Mouse (Mus musculus): ENCODE measurements at regions not wholly inside any gene's neighbourhood (a gene's known extent, or its start where the extent isn't known, plus 50 kb on each side); places are given as distances from the start of the nearest gene placed in this dataset.

DNA sequence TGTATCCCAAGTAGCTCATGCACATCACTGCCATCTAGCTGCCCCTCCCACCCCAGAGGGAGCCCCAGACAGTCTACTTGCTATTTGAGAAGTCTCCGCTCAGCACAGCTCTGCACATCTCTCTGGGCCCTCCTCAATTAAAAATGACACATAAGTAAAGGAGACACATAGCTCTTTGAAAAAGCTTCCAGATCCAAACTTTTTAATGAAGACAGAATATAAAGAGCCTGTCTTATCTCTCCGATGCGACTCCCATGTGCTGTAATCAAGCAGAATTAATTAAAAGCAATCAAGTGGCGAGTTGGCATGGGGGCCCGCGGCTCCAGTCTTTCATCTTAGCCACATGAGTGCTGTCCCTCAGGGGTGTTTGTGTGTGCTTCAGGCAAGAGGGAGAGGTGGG, 144.6 kb upstream of the Gjb5 start:
- no peak for DNase-seq

DNA sequence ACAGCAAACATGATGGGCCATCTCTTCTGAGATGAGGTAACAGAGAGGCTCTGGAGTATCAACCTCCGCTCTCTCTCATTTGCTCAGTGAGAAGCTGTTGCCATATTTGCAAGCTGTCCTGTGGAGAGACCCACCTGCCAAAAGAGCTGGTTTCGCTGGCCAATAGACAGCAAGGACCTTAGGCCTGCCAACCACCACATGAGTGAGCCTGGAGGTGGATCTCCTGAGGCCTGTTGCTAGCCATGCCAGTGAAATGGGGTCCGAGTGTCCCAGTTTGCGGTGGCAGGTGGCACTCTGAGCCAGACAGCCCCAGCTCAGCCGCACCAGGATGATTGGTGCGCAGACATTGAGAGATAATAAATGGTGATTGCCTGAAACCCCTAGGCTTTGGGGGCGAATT, 143.9 kb upstream of the Gjb5 start:
- DNase-seq: no peak

GRCm38 (mm10) chr4:127487016-127487780, 129.2 kb upstream of the Gjb5 start:
- no peak for DNase-seq

DNA sequence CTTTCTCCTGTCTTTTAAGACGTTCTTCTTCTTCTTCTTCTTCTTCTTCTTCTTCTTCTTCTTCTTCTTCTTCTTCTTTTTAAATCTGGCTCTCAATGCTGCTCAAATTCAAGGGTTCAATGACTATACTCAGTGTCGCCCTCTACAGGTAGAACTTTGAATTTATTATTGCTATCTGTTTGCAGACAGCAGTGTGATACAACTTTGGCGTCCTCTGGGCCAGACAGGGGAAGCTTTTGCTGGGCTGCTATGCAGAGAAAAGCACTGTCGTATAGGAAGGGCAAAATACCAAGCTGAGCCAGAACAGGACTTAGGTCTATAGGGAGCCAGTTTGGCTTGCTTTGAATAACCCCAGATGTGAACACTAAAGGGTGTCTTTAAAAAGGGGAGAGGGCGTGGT, 127.3 kb upstream of the Gjb5 start:
- no peak for DNase-seq

GRCm38 (mm10) chr4:127482461-127482860, 124.5 kb upstream of the Gjb5 start:
- DNase-seq: no peak

DNA sequence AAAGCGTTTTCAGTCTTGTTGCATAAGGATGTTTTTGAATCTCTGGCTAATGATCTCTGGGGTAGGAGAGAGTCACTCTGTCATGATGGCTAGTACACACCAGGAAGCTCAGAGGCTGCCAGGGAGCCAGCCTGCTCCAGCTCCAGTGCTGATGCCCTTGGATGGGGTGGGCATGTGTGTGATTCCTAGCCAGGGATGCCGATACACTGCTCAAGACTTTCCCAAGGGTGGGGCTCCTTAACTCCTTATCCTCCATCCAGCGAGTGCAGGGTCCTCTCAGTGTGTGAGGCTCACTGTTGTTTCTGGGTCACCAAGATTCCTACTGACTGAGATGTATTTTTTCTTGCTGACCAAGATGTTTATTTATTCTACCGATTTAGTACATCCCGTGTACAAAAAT, 122.4 kb upstream of the Gjb5 start:
- no peak for DNase-seq

- no peak for DNase-seq
Observed at GRCm38 (mm10) chr4:127469877-127470276, 111.9 kb upstream of the Gjb5 start.

- DNase-seq: no peak
Observed at GRCm38 (mm10) chr4:127454511-127455119, 96.6 kb upstream of the Gjb5 start.

GRCm38 (mm10) chr4:127452081-127452480, 94.1 kb upstream of the Gjb5 start:
- no peak for DNase-seq

DNA sequence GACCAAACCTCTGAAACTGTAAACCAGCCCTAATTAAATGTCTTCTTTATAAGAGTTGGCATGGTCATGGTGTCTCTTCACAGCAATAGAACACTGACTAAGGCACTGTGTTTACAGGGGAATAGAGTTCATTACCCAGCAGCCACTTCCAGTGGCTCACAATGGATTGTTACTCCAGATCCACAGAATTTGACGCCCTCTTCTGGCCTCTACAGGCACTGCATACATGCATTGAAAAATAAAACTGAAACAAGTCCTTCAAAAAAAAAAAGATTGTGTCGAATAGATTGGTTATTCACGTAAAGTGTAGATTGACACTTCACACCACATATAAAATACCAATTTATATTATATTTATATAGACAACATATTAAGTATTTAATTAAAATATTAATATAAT, 87.3 kb upstream of the Gjb5 start:
- no peak for DNase-seq

GRCm38 (mm10) chr4:127444056-127444455, 86.1 kb upstream of the Gjb5 start:
- DNase-seq: no peak

- no peak for DNase-seq
Observed at GRCm38 (mm10) chr4:127442001-127442400, 84.0 kb upstream of the Gjb5 start.

DNA sequence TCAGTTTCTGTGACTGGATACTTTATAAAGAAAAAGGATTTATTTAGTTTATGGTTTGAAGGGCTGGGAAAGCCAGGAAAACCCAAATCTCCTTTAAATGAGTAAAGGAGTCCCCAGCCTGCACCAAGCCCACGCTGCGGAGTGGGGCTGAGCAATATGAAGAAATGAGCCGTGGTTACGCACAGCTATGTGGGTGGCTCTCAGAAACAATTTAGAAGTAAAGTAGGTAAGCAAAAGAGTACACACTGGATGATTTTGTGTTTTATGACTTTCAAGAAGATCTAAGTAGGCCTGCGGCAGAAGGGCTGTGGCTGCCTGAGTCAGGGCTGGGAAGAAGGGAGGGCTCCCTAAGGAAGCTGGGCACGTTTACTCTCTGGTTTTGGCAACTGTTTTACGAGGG, 82.6 kb upstream of the Gjb5 start:
- DNase-seq: no peak

DNA sequence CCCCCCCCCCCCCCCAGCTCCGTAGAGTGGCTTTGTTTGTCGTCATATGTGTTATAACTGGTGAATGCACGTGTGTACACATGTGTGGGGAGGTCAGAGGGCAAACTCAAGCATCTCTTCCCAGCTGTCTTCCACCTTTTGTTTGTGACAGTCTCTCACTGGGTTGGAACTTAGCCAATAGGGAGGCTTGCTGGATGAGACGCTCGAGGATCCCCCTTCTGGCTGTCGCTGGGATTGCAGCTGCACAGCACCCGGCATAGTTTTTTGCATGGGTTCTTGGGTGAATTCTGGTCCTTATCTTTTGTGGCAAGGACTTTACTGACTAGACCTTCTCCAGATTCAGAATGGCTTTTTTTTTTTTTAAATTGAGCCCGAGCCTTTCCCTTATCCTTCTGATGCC, 77.1 kb upstream of the Gjb5 start:
- peak; percentile 70 for DNase-seq

- DNase-seq: no peak
Observed at GRCm38 (mm10) chr4:127430237-127430636, 72.3 kb upstream of the Gjb5 start.

DNA sequence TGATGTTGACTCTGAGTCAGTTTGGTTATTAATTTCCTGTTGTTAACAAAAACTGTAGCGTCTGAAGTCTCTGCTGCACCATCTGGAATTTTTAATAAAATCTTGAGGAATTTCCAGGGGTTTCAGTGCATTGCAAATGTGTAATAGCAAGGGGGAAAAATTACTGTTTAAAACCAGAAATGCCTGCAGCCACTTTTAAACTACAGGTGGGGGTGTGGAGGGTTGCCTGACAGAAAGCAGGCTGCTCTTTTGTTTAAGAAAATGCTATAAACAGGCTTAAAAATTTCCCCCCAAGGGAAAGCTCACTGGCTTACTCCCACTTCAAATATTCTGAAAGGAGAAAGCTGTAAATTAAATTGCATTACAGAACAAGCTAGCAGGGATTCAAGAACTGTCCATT, 71.8 kb upstream of the Gjb5 start:
- DNase-seq: no peak

DNA sequence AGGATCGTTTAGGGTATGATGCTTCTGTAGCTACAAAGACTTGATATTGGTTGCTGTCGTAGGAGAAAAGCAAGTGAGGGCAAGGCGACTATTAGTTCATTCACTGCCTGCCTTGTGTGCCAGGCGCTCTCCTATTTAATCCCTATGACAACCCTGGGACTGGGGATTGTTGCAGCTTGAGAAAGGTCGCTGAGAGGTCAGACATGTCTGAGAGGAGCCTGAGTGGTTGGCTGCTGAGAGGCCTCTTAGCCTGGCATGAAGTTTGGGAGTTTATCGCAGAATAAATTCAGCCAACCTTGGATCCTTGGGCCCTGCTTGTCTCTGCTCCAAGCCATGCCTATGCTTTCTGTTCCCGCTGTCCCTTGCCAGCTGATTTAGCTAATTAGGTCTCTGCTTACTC, 65.9 kb upstream of the Gjb5 start:
- no peak for DNase-seq

DNA sequence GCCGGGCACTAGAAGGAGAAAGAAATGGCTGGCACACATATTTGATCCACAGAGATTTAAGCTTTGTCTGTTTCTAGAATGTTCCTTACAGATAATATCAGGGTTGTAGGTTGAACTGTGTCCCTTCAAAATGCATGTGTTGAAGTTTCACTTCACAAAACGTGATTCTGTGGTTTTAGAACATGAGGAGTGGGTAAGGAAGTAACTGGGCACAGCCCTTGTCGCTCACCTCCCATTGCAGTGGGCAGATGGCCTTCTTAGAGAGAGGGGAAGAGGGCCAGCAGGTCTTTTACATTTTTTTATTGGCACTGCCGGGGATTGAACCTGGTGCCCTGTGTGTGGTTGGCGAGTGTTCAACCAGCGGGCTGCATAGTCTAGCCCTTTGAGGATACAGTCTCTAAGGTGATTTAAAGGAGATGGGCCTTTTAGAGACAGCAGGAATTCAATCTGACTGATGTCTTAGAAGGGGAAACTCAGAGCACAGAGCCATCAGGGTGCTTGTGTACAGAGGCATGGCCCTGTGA, 64.0 kb upstream of the Gjb5 start:
- no peak for DNase-seq

DNA sequence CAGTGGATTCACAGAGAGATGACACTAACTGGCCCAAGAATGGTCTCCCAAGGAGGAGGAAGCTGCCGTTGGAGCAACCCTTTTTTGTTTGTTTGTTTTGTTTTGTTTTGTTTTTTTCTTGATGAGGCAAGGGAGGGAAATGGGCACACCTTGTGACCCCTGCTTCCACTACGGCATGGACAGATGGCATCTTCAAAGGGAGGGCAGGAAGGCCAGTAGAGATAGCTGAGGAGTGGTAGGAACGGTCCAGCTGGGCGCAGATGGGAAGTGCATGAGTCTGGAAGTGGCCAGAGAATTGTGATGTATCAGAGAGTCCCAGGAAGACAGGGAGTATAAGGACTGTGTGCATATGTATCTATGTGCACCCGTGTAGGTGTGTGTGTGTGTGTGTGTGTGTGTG, 63.1 kb upstream of the Gjb5 start:
- DNase-seq: no peak

DNA sequence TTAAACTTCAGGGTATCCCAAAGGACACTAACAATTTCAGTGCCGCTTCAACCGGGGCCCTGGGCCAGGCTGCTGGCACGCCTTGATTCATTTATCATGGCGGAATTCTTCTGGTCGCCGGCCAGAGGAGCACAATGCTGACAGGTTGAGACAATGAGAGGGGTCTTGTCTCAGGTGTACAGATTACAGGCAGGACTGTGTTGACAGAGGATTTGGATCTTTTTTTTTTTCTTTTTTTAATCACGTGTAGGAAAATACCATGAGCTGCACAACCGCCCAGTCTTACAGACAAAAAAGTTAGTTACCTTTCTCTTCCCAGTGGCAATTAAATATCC, 61.8 kb upstream of the Gjb5 start:
- no peak for DNase-seq

GRCm38 (mm10) chr4:127419062-127419785, 61.2 kb upstream of the Gjb5 start:
- DNase-seq: peak; percentile 55

- DNase-seq: peak; percentile 62
Observed at GRCm38 (mm10) chr4:127416906-127417305, 58.9 kb upstream of the Gjb5 start.

DNA sequence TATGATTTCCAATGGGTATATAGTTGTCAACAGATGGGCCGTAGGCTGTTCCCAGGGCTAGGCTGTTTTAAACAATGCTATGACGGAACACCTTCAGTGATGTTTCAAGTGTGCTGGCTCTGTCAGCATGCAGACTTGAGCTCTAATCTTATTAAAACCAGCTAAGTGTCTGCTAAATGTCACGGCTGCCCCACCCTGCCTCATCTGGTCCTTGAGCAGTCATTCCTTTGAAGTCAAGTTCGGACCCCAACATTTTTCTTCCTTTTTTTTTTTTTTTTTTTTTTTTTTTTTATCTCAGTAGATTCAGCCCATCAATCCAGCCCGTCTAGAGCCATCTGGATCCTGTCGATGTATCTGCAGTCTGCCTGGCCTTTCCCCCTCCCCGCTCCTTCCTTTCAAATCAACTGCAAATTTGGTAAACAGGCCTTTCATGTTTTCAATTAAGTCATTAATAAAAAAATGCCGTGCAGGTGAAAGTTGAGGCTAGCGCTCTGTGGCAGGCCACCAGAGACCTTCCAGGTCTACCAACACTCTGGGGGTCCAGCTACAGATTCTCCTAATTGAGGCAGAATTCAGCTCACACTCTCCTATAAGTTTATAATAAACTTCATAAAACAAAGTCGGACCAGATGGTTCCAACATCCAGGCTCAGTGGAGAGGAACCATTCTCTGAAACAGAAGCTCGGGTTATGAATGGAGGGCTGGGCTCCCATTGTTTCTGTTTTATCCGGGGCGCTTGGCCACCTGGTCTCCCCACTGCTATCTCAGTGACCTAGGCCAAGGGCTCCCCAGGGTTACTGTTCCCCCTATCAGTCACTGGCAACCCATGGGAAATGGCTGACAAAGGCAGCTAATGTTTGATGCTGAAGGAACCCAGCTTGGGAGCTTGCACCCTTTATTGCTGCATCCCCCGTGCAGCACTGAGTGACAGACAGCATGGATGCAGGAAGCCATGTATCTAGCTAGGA, 56.3 kb upstream of the Gjb5 start:
- no peak for DNase-seq
